Mouse (Mus musculus): ENCODE data around the gene Fam19a2. TPM values are rescaled to one million over a fixed set of nuclear protein-coding genes. Genes with fewer than 3 reads are reported as not detected.
A peak's percentile ranks its signal among the peaks of the same experiment; 100 is the strongest.

Gene Fam19a2
- total RNA-seq (2014; rRNA removed) (3.1 and 3.6 TPM in 2 replicates), polyA plus RNA-seq (2012; rRNA removed) (0.53 and 0.78 TPM in 2 replicates)

DNA sequence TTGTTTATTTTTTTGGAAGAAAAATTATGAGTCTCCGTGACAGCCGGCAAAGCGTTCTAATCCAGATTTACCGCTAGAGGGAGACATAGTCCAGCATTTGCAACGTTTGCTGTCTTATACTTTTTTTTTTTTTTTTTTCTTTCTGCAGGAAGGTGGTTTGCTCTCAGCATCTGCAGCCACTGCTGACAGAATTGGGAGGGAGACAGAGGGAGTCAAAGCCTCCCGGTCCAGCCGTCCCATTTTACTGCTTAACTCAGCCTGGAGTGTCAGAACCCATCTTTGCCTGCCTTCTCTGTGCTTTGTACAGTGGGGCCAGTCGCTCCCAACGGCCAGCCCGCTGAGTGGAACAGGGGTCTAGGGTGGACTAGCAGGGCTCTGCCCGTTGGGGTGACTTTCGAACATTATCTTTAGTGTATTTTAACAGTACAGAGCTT, at the start of gene Fam19a2:
Gene Fam19a2, plus strand, starts transcription at position 121 of the 434 bp plus-strand sequence.
- Histone ChIP-seq H3K4me3 (ENCODE audit: insufficient read depth, low read depth, low read length) (peak within 1 kb of the TSS; percentile 35; the same call in 1 of the 2 replicates), H3K36me3 (ENCODE audit: control insufficient read depth, insufficient read depth, low read length) (no peaks in the 10 kb centered on the region), H3K9ac (ENCODE audit: low read depth, low read length) (no peak within 1 kb of the TSS), H3K79me2 (ENCODE audit: control insufficient read depth, insufficient read depth, low read length) (no peaks in the 10 kb centered on the region), H3K27me3 (ENCODE audit: control insufficient read depth, insufficient read depth, low read length) (peaks cover 10% of the 10 kb centered on the region), H3K4me1 (ENCODE audit: control insufficient read depth, insufficient read depth, low read length) (no peaks in the 10 kb centered on the region), H3K27ac (replicated peaks; ENCODE audit: insufficient read depth, low read depth, low read length) (no peak within 1 kb of the TSS)
- peak; percentile 56 for DNase-seq (ENCODE audit: extremely low read depth, low read depth, low spot score)
- TF ChIP-seq POLR2A (IDR thresholded peaks at IDR 0.05; ENCODE audit: extremely low read depth, insufficient read depth, low read length) (no peak), CTCF (IDR thresholded peaks at IDR 0.05; ENCODE audit: low read depth, low read length) (peak; percentile 50)
- WGBS, result 2% methylated on average over 12 of the region's 12 CpGs

- TF ChIP-seq CTCF (IDR thresholded peaks at IDR 0.05; ENCODE audit: low read depth, low read length) (no peak), POLR2A (IDR thresholded peaks at IDR 0.05; ENCODE audit: extremely low read depth, insufficient read depth, low read length) (no peak)
- Histone ChIP-seq H3K36me3 (ENCODE audit: control insufficient read depth, insufficient read depth, low read length) (no peaks in the 10 kb centered on the region), H3K9ac (ENCODE audit: low read depth, low read length) (no peak overlapping the region), H3K27ac (replicated peaks; ENCODE audit: insufficient read depth, low read depth, low read length) (no peak overlapping the region), H3K79me2 (ENCODE audit: control insufficient read depth, insufficient read depth, low read length) (no peaks in the 10 kb centered on the region), H3K4me1 (ENCODE audit: control insufficient read depth, insufficient read depth, low read length) (no peaks in the 10 kb centered on the region), H3K4me3 (ENCODE audit: insufficient read depth, low read depth, low read length) (no peak overlapping the region), H3K27me3 (ENCODE audit: control insufficient read depth, insufficient read depth, low read length) (no peaks in the 10 kb centered on the region)
- 91% methylated on average over 5 of the region's 5 CpGs for WGBS
- no peak for DNase-seq (ENCODE audit: extremely low read depth, low read depth, low spot score)
Measured at GRCm38 (mm10) chr10:123222785-123223184, 41.0 kb upstream of the Fam19a2 start.

- Histone ChIP-seq H3K4me3 (ENCODE audit: insufficient read depth, low read depth, low read length) (no peak overlapping the region), H3K4me1 (ENCODE audit: control insufficient read depth, insufficient read depth, low read length) (no peaks in the 10 kb centered on the region), H3K27ac (replicated peaks; ENCODE audit: insufficient read depth, low read depth, low read length) (no peak overlapping the region), H3K79me2 (ENCODE audit: control insufficient read depth, insufficient read depth, low read length) (no peaks in the 10 kb centered on the region), H3K36me3 (ENCODE audit: control insufficient read depth, insufficient read depth, low read length) (no peaks in the 10 kb centered on the region), H3K9ac (ENCODE audit: low read depth, low read length) (no peak overlapping the region), H3K27me3 (ENCODE audit: control insufficient read depth, insufficient read depth, low read length) (no peaks in the 10 kb centered on the region)
- WGBS, result 91% methylated on average over 5 of the region's 5 CpGs
- no peak for DNase-seq (ENCODE audit: extremely low read depth, low read depth, low spot score)
- TF ChIP-seq CTCF (IDR thresholded peaks at IDR 0.05; ENCODE audit: low read depth, low read length) (no peak), POLR2A (IDR thresholded peaks at IDR 0.05; ENCODE audit: extremely low read depth, insufficient read depth, low read length) (no peak)
Measured at GRCm38 (mm10) chr10:123229420-123229819, 34.4 kb upstream of the Fam19a2 start.

DNA sequence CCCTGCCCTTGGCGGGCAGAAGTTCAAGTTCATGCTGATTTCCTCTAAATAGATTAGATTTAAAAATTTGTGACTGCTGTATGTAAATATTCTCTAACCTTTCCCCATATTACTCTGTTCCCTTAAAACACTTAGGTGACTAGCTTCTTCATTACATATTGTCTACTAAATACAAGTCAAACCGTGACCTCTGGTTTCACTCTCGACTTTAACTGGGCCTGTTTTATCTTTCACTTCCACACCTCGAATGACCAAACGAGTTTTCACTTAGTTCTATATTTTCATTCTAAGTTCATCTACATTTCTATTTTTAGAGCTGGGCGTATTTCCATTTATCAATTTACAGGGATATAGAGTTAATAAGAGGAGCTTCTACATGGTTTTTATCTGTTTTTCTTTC, 15.7 kb upstream of the Fam19a2 start:
- Histone ChIP-seq H3K27ac (replicated peaks; ENCODE audit: insufficient read depth, low read depth, low read length) (no peak overlapping the region), H3K36me3 (ENCODE audit: control insufficient read depth, insufficient read depth, low read length) (no peaks in the 10 kb centered on the region), H3K4me1 (ENCODE audit: control insufficient read depth, insufficient read depth, low read length) (no peaks in the 10 kb centered on the region), H3K27me3 (ENCODE audit: control insufficient read depth, insufficient read depth, low read length) (0 out of 2 replicates have a peak, but pooled peaks cover 2% of the 10 kb centered on the region), H3K79me2 (ENCODE audit: control insufficient read depth, insufficient read depth, low read length) (no peaks in the 10 kb centered on the region), H3K4me3 (ENCODE audit: insufficient read depth, low read depth, low read length) (no peak overlapping the region), H3K9ac (ENCODE audit: low read depth, low read length) (no peak overlapping the region)
- 80% methylated on average over 6 of the region's 6 CpGs for WGBS
- no peak for DNase-seq (ENCODE audit: extremely low read depth, low read depth, low spot score)
- no peak for TF ChIP-seq CTCF (IDR thresholded peaks at IDR 0.05; ENCODE audit: low read depth, low read length)
- no peak for TF ChIP-seq POLR2A (IDR thresholded peaks at IDR 0.05; ENCODE audit: extremely low read depth, insufficient read depth, low read length)

DNA sequence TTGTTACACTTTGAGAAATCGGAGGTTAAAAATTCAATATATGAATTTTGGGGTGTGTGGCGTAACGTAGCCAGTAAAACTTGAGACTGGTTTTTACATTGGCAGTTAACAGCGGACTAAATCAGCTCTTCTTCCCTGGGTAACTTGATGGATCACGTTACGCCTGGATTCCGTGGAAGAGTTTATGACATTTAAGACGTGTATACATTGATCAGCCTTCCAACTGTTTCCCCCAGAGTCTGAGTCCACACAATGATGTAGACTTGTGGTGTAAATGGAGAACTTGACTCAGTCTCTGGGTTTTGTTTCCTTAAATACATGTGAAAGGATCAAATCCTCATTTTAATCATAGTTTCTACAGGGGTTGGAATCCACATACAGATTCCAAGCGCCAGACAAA, 11.9 kb upstream of the Fam19a2 start:
- Histone ChIP-seq H3K4me1 (ENCODE audit: control insufficient read depth, insufficient read depth, low read length) (no peaks in the 10 kb centered on the region), H3K79me2 (ENCODE audit: control insufficient read depth, insufficient read depth, low read length) (no peaks in the 10 kb centered on the region), H3K27me3 (ENCODE audit: control insufficient read depth, insufficient read depth, low read length) (0 out of 2 replicates have a peak, but pooled peaks cover 2% of the 10 kb centered on the region), H3K27ac (replicated peaks; ENCODE audit: insufficient read depth, low read depth, low read length) (no peak overlapping the region), H3K36me3 (ENCODE audit: control insufficient read depth, insufficient read depth, low read length) (no peaks in the 10 kb centered on the region), H3K9ac (ENCODE audit: low read depth, low read length) (no peak overlapping the region), H3K4me3 (ENCODE audit: insufficient read depth, low read depth, low read length) (no peak overlapping the region)
- 85% methylated on average over 9 of the region's 9 CpGs for WGBS
- TF ChIP-seq POLR2A (IDR thresholded peaks at IDR 0.05; ENCODE audit: extremely low read depth, insufficient read depth, low read length) (no peak), CTCF (IDR thresholded peaks at IDR 0.05; ENCODE audit: low read depth, low read length) (no peak)
- DNase-seq (ENCODE audit: extremely low read depth, low read depth, low spot score), result no peak

- TF ChIP-seq CTCF (IDR thresholded peaks at IDR 0.05; ENCODE audit: low read depth, low read length), result no peak
- TF ChIP-seq POLR2A (IDR thresholded peaks at IDR 0.05; ENCODE audit: extremely low read depth, insufficient read depth, low read length), result no peak
- peak; percentile 15 for DNase-seq (ENCODE audit: extremely low read depth, low read depth, low spot score)
Measured at GRCm38 (mm10) chr10:123254299-123254698, 9.5 kb upstream of the Fam19a2 start.

More at GRCm38 (mm10) chr10:123254299-123254698, 9.5 kb upstream of the Fam19a2 start:
- H3K79me2 ChIP-seq (ENCODE audit: control insufficient read depth, insufficient read depth, low read length), result no peaks in the 10 kb centered on the region
- no peaks in the 10 kb centered on the region for H3K36me3 ChIP-seq (ENCODE audit: control insufficient read depth, insufficient read depth, low read length)
- H3K4me1 ChIP-seq (ENCODE audit: control insufficient read depth, insufficient read depth, low read length), result no peaks in the 10 kb centered on the region
- no peak overlapping the region for H3K4me3 ChIP-seq (ENCODE audit: insufficient read depth, low read depth, low read length)
- no peak overlapping the region for H3K9ac ChIP-seq (ENCODE audit: low read depth, low read length)
- H3K27ac ChIP-seq (replicated peaks; ENCODE audit: insufficient read depth, low read depth, low read length), result no peak overlapping the region
- WGBS, result 38% methylated on average over 5 of the region's 5 CpGs
- 0 out of 2 replicates have a peak, but pooled peaks cover 2% of the 10 kb centered on the region for H3K27me3 ChIP-seq (ENCODE audit: control insufficient read depth, insufficient read depth, low read length)
